Mouse (Mus musculus) pancreas, adult 10 weeks (tissue): ENCODE measurements around the gene Gm5891. TPM values are rescaled to one million over a fixed set of nuclear protein-coding genes. Genes with fewer than 3 reads are reported as not detected.

Experiments
- polyA plus RNA-seq: library from polyadenylated mRNA; stranded (reverse); fragments of 350-450 nt; fragmentation: Illumina TruSeq; extraction: RNeasy Lipid Tissue Mini Kit (QIAGEN cat#74804); gene quantifications from one replicate; pipeline ENCODE4 v1.2.3, GENCODE M21; 2015; ENCODE audit warnings: low read depth, low replicate concordance; ENCODE audit not compliant: insufficient read depth

Gm5891 gene
- not detected for polyA plus RNA-seq

GRCm38 (mm10) chr7:21921191-21921590 is at the start of gene Gm5891:
Gm5891 (minus strand) TSS chr7:21921291.

Other genes with a start within 250 kb of the Gm5891 start
- not detected for gene Gm4175, start 159.8 kb downstream of the Gm5891 start, polyA plus RNA-seq
- not detected for gene Gm4177, start 124.6 kb downstream of the Gm5891 start, polyA plus RNA-seq
- gene Vmn1r135, start 88.9 kb downstream of the Gm5891 start, polyA plus RNA-seq: not detected
- gene Gm5725, start 77.0 kb downstream of the Gm5891 start, polyA plus RNA-seq: not detected
- not detected for gene Vmn1r137, start 73.3 kb upstream of the Gm5891 start, polyA plus RNA-seq
- gene Vmn1r138, start 107.6 kb upstream of the Gm5891 start, polyA plus RNA-seq: not detected
- gene Gm6176, start 135.0 kb upstream of the Gm5891 start, polyA plus RNA-seq: not detected
- gene Vmn1r139, start 147.8 kb upstream of the Gm5891 start, polyA plus RNA-seq: not detected
- not detected for gene Gm16451, start 197.0 kb upstream of the Gm5891 start, polyA plus RNA-seq
- gene Gm10666, start 213.4 kb upstream of the Gm5891 start, polyA plus RNA-seq: not detected
- not detected for gene Vmn1r142, start 242.7 kb upstream of the Gm5891 start, polyA plus RNA-seq